ENCODE assay signal across 8 mouse cellular contexts in the genomic region with DNA sequence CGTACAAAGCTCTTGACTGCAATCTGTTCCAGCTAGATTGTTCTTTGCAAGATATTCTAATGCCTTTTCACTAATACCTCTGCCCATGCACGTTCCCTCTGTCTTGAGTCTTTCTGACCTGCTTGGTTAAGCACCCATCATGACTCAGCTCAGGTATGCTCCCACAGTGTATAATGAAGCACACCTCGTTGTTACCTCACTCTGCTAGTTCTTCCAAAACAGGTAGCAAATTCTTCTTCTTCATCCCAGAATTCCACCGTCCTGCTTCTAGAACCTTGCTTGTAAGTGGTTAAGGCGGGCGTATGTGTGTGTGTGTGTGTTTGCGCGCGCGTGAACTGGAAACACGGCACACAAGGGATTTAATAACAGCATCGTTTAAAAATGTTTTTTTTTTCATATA. TPM values are rescaled to one million over a fixed set of nuclear protein-coding genes. Genes with fewer than 3 reads are reported as not detected.
DNase-seq lines count a peak whose midpoint lies in the region; ATAC-seq and TF ChIP-seq lines count a peak whose summit lies in the region.

No protein-coding gene starts in this region.

- TF ChIP-seq CTCF in heart, postnatal 0 days (IDR thresholded peaks at IDR 0.05; ENCODE audit: low read depth) = no peak

- peak overlapping the region; percentile 64 for H3K4me3 ChIP-seq in heart, embryonic 13.5 days
- peak overlapping the region; percentile 60 for H3K4me3 ChIP-seq in heart, postnatal 0 days (ENCODE audit: low read depth, low read length)

- H3K36me3 ChIP-seq in heart, embryonic 13.5 days = peaks cover 19% of the 10 kb centered on the region
- H3K36me3 ChIP-seq in heart, postnatal 0 days (replicated peaks; ENCODE audit: control insufficient read depth, insufficient read depth, low read length) = peaks cover 5% of the 10 kb centered on the region; the same call in 1 of the 2 replicates

- no peak for DNase-seq in heart, postnatal 4 days
- DNase-seq in MEL-GATA-1-ER (ENCODE audit: extremely low read depth, low read depth) = peak; percentile 25
- no peak for DNase-seq in heart, postnatal 0 days (ENCODE audit: low spot score)
- DNase-seq in lung, postnatal 36 days = peak; percentile 10
- no peak for DNase-seq in layer of hippocampus, postnatal 10 days (ENCODE audit: low spot score in 2 of 2)
- no peak for DNase-seq in spleen, adult 18-20 months
- no peak for DNase-seq in B cell, adult 2 months

- no peak overlapping the region for H3K27ac ChIP-seq in heart, embryonic 13.5 days (replicated peaks)
- no peak overlapping the region for H3K27ac ChIP-seq in heart, postnatal 0 days (ENCODE audit: low read depth)

- peak overlapping the region; percentile 79 for H3K4me2 ChIP-seq in heart, embryonic 13.5 days
- peak overlapping the region; percentile 78 for H3K4me2 ChIP-seq in heart, postnatal 0 days (ENCODE audit: low read depth, low read length)

- H3K27me3 ChIP-seq in heart, embryonic 13.5 days (replicated peaks) = no peaks in the 10 kb centered on the region
- no peaks in the 10 kb centered on the region for H3K27me3 ChIP-seq in heart, postnatal 0 days (ENCODE audit: control insufficient read depth, insufficient read depth, low read length)

- WGBS in heart, embryonic 13.5 days = 3% methylated on average over 12 of the region's 12 CpGs
- 8% methylated on average over 12 of the region's 12 CpGs for WGBS in heart, postnatal 0 days

- ATAC-seq in heart, embryonic 13.5 days (ENCODE audit: extremely low read depth, insufficient number of reproducible peaks, low FRiP score, low TSS enrichment) = no peak
- 0 out of 2 replicates have a peak, but pooled peaks have one; percentile 4 for ATAC-seq in heart, postnatal 0 days (ENCODE audit: insufficient read depth, low read depth)

- no peaks in the 10 kb centered on the region for H3K9me3 ChIP-seq in heart, embryonic 13.5 days
- no peaks in the 10 kb centered on the region for H3K9me3 ChIP-seq in heart, postnatal 0 days (replicated peaks; ENCODE audit: control insufficient read depth, low read length)

- no peak for TF ChIP-seq EP300 in heart, postnatal 0 days (IDR thresholded peaks at IDR 0.05; ENCODE audit: low read depth)

- H3K4me1 ChIP-seq in heart, embryonic 13.5 days = peaks cover 5% of the 10 kb centered on the region
- H3K4me1 ChIP-seq in heart, postnatal 0 days (ENCODE audit: control insufficient read depth, insufficient read depth) = no peaks in the 10 kb centered on the region

- peak overlapping the region; percentile 78 for H3K9ac ChIP-seq in heart, embryonic 13.5 days
- H3K9ac ChIP-seq in heart, postnatal 0 days (replicated peaks; ENCODE audit: low read depth, low read length) = peak overlapping the region; percentile 25; the same call in 1 of the 2 replicates

RNA-seq across cellular contexts. Expression of a gene that starts 0.4 kb away (rescaled TPM):
- 35.9 and 43.6 TPM in 2 replicates for polyA plus RNA-seq in heart, embryonic 13.5 days (2015; fragmentation: Nextera tagmentation; extraction: Ambion mirVana)
- 10 to 100 TPM; 14.4 to 19.3 TPM for total RNA-seq in heart, postnatal 4 days (2021)
- 13.7 and 20.7 TPM in 2 replicates for total RNA-seq in heart, postnatal 0 days (2014; rRNA removed; ENCODE audit: low replicate concordance)
- 26.9 and 27.6 TPM in 2 replicates for polyA plus RNA-seq in heart, postnatal 0 days (2015; fragmentation: Nextera tagmentation; extraction: Ambion mirVana)
- total RNA-seq in layer of hippocampus, postnatal 10 days (2021) = 10 to 100 TPM; 18.1 to 19.7 TPM

RNA-seq across cellular contexts. Expression of a gene that starts 41.0 kb away (rescaled TPM):
- 12.5 and 14.2 TPM in 2 replicates for polyA plus RNA-seq in heart, embryonic 13.5 days (2015; fragmentation: Nextera tagmentation; extraction: Ambion mirVana)
- 1 to 10 TPM; 8.7 to 9.8 TPM for total RNA-seq in heart, postnatal 4 days (2021)
- 6.3 and 7.6 TPM in 2 replicates for total RNA-seq in heart, postnatal 0 days (2014; rRNA removed; ENCODE audit: low replicate concordance)
- polyA plus RNA-seq in heart, postnatal 0 days (2015; fragmentation: Nextera tagmentation; extraction: Ambion mirVana) = 6.6 and 7.2 TPM in 2 replicates
- total RNA-seq in layer of hippocampus, postnatal 10 days (2021) = 100 to 1,000 TPM; 157 to 165 TPM

Comparison
In these comparisons a context has a peak if more than half of its experiments do, and no peak if none do; other contexts are left out.
1. DNase-seq: peak in MEL-GATA-1-ER (single experiment) and lung, postnatal 36 days (single experiment); none in heart, postnatal 4 days (single experiment), heart, postnatal 0 days (single experiment), layer of hippocampus, postnatal 10 days (0 of 2), spleen, adult 18-20 months (0 of 2) and B cell, adult 2 months (0 of 2).
2. RNA of a gene that starts 41.0 kb away (total RNA-seq): 157 to 165 TPM in layer of hippocampus, postnatal 10 days; 8.7 to 9.8 TPM in heart, postnatal 4 days and 6.3 to 7.6 TPM in heart, postnatal 0 days; every median in the first group is over 10 times any median in the second.